Mouse (Mus musculus) midbrain, embryonic 12.5 days (tissue): ENCODE results near the gene Sec61a2. TPM values are rescaled to one million over a fixed set of nuclear protein-coding genes. Genes with fewer than 3 reads are reported as not detected.

Experiments used
- ATAC-seq: fragments of 200-750 bp; cut with Nextera tagmentation; 2 replicates; pipeline ENCODE4 v1.8.0; 2017; ENCODE audit warnings: low read depth, moderate TSS enrichment, moderate library complexity; ENCODE audit not compliant: low FRiP score
- H3K27ac ChIP-seq: fragments of 300-500 bp; sonication (generic); replicated peaks from 2 replicates; pipeline ENCODE4 v1.5.1; 2016; ENCODE audit warnings: mild to moderate bottlenecking
- H3K27me3 ChIP-seq: fragments of 300-500 bp; sonication (generic); 2 replicates; pipeline ENCODE4 v1.6.1; 2016; ENCODE audit warnings: mild to moderate bottlenecking
- H3K36me3 ChIP-seq: fragments of 300-500 bp; sonication (generic); 2 replicates; pipeline ENCODE4 v1.6.1; 2016
- H3K4me1 ChIP-seq: fragments of 300-500 bp; sonication (generic); 2 replicates; pipeline ENCODE4 v1.6.1; 2016
- H3K4me2 ChIP-seq: fragments of 300-500 bp; sonication (generic); replicated peaks from 2 replicates; pipeline ENCODE4 v1.6.1; 2016; ENCODE audit warnings: mild to moderate bottlenecking, moderate library complexity
- H3K4me3 ChIP-seq: fragments of 300-500 bp; sonication (generic); 2 replicates; pipeline ENCODE4 v1.5.1; 2016; ENCODE audit warnings: mild to moderate bottlenecking
- H3K9ac ChIP-seq: fragments of 300-500 bp; sonication (generic); replicated peaks from 2 replicates; pipeline ENCODE4 v1.6.1; 2016; ENCODE audit warnings: mild to moderate bottlenecking, moderate library complexity
- H3K9me3 ChIP-seq: fragments of 300-500 bp; sonication (generic); 2 replicates; pipeline ENCODE4 v1.6.1; 2016; ENCODE audit warnings: mild to moderate bottlenecking
- WGBS: fragments of 180-500 bp; shearing (Covaris S2); methylation state at CpG from one replicate; pipeline ENCODE4 v1.1.7; 2016; 5-methylcytosine and 5-hydroxymethylcytosine counted together
- polyA plus RNA-seq: library from polyadenylated mRNA; unstranded; fragments of >200 nt; fragmentation: Nextera tagmentation; extraction: Ambion mirVana; gene quantifications from 2 replicates; pipeline ENCODE4 v1.2.1, GENCODE M21; 2016

Sec61a2 gene
- polyA plus RNA-seq, 1 experiment from 2014 or later = 87.5 TPM

GRCm38 (mm10) chr2:5824213-5824612 lies 71.0 kb downstream of the Sec61a2 start:
- ATAC-seq = no peak
- 46% methylated on average over 1 of the region's 1 CpGs for WGBS
- no peak overlapping the region for H3K9ac ChIP-seq
- peaks cover 69% of the 10 kb centered on the region for H3K36me3 ChIP-seq
- no peaks in the 10 kb centered on the region for H3K27me3 ChIP-seq
- H3K4me2 ChIP-seq = no peak overlapping the region
- H3K9me3 ChIP-seq = no peaks in the 10 kb centered on the region
- no peak overlapping the region for H3K4me3 ChIP-seq
- no peak overlapping the region for H3K27ac ChIP-seq
- no peaks in the 10 kb centered on the region for H3K4me1 ChIP-seq

GRCm38 (mm10) chr2:5822449-5822848 lies 72.8 kb downstream of the Sec61a2 start:
- H3K9me3 ChIP-seq = no peaks in the 10 kb centered on the region
- no peak overlapping the region for H3K4me3 ChIP-seq
- 96% methylated on average over 6 of the region's 6 CpGs for WGBS
- no peaks in the 10 kb centered on the region for H3K27me3 ChIP-seq
- H3K4me1 ChIP-seq = no peaks in the 10 kb centered on the region
- ATAC-seq = no peak
- H3K27ac ChIP-seq = no peak overlapping the region
- no peak overlapping the region for H3K9ac ChIP-seq
- no peak overlapping the region for H3K4me2 ChIP-seq
- H3K36me3 ChIP-seq = peaks cover 71% of the 10 kb centered on the region

GRCm38 (mm10) chr2:5821264-5821663 lies 74.0 kb downstream of the Sec61a2 start:
- H3K27me3 ChIP-seq = no peaks in the 10 kb centered on the region
- WGBS = 94% methylated on average over 10 of the region's 10 CpGs
- H3K4me1 ChIP-seq = no peaks in the 10 kb centered on the region
- H3K9me3 ChIP-seq = no peaks in the 10 kb centered on the region
- no peak overlapping the region for H3K4me2 ChIP-seq
- H3K9ac ChIP-seq = no peak overlapping the region
- no peak for ATAC-seq
- peaks cover 73% of the 10 kb centered on the region for H3K36me3 ChIP-seq
- H3K4me3 ChIP-seq = no peak overlapping the region
- H3K27ac ChIP-seq = no peak overlapping the region

Other genes starting within 250 kb of the Sec61a2 start
- 2.8 and 3.2 TPM in 2 replicates for gene Camk1d, start 180.9 kb downstream of the Sec61a2 start, polyA plus RNA-seq
- gene Nudt5, start 50.4 kb downstream of the Sec61a2 start, polyA plus RNA-seq = 71.0 and 73.9 TPM in 2 replicates
- gene Cdc123, start 50.3 kb downstream of the Sec61a2 start, polyA plus RNA-seq = 348 and 349 TPM in 2 replicates
- 1.7 and 2.3 TPM in 2 replicates for gene Gm13199, start 32.5 kb downstream of the Sec61a2 start, polyA plus RNA-seq
- gene Dhtkd1, start 47.4 kb upstream of the Sec61a2 start, polyA plus RNA-seq = 5.5 and 6.1 TPM in 2 replicates
- 13.1 and 13.4 TPM in 2 replicates for gene Upf2, start 56.0 kb upstream of the Sec61a2 start, polyA plus RNA-seq
- 3.5 and 4.0 TPM in 2 replicates for gene Proser2, start 234.8 kb upstream of the Sec61a2 start, polyA plus RNA-seq